Mouse (Mus musculus): ENCODE data around the gene Hpn. TPM values are rescaled to one million over a fixed set of nuclear protein-coding genes. Genes with fewer than 3 reads are reported as not detected.

The Hpn gene
- total RNA-seq, 2 experiments from 2014 or later = 2.0 to 3.3 TPM

DNA sequence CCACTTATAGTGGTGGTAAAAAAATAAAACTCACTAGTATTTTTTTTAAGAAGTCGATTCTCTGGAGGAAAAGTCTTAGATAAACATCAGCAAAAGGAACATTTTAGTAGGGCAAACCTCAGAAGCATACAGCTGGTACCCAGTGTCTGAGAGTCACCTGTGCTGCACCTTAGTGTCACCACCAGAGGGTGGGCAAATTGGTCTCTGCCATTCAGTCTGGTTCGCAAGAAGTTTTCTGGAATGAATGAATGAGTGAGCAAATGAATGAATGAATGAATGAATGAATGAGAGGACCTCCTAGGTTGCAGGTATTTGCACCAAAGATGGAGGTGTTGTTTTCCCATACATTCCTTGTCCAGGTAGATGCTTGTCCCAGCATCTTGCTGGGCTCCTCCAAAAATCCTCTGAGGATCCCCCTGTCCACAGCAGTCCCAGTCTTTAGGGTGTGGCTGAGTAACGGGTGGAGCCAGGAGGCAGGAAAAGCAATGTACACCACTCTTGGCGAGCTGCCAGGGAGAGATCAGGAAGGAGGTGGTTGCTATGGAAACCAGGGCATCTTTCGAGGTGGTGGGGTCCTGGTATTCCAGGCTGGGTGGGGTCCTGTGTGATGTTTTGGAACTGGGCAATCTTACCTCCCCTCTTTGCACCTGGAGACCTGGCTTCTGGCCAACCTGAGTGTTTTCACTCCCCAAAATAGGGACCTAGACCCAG lies 65.8 kb downstream of the Hpn start:
- peak; percentile 65 for DNase-seq (ENCODE audit: low spot score in 2 of 2)
- intact Hi-C loops (cut with DNase I) = no loop called here

Other genes starting within 250 kb of the Hpn start
- not detected for gene Cd22, start 234.9 kb downstream of the Hpn start, total RNA-seq (2021)
- 100 to 1,000 TPM; 112 to 195 TPM for gene Mag, start 200.4 kb downstream of the Hpn start, total RNA-seq (2021)
- gene Hamp2, start 190.6 kb downstream of the Hpn start, total RNA-seq (2021) = not detected
- not detected for gene Hamp, start 171.3 kb downstream of the Hpn start, total RNA-seq (2021)
- gene Usf2, start 158.5 kb downstream of the Hpn start, total RNA-seq (2021) = 100 to 1,000 TPM; 113 to 115 TPM
- 10 to 100 TPM; 11.9 to 13.0 TPM for gene Lsr, start 141.8 kb downstream of the Hpn start, total RNA-seq (2021)
- gene Fam187b, start 141.5 kb downstream of the Hpn start, total RNA-seq (2021) = under 1 TPM; 0.18 to 0.27 TPM
- 10 to 100 TPM; 36.3 to 37.2 TPM for gene Fxyd5, start 72.8 kb downstream of the Hpn start, total RNA-seq (2021)
- 100 to 1,000 TPM; 326 to 365 TPM for gene Fxyd7, start 63.8 kb downstream of the Hpn start, total RNA-seq (2021)
- 10 to 100 TPM; 46.1 to 47.7 TPM for gene Fxyd1, start 58.1 kb downstream of the Hpn start, total RNA-seq (2021)
- 10 to 100 TPM; 16.2 to 17.5 TPM for gene Lgi4, start 55.9 kb downstream of the Hpn start, total RNA-seq (2021)
- not detected for gene Fxyd3, start 38.6 kb downstream of the Hpn start, total RNA-seq (2021)
- 100 to 1,000 TPM; 359 to 374 TPM for gene Scn1b, start 11.7 kb upstream of the Hpn start, total RNA-seq (2021)
- gene Gramd1a, start 40.6 kb upstream of the Hpn start, total RNA-seq (2021) = 100 to 1,000 TPM; 111 to 121 TPM
- gene Scgb2b2, start 175.2 kb upstream of the Hpn start, total RNA-seq (2021) = not detected
- not detected for gene Scgb1b2, start 176.5 kb upstream of the Hpn start, total RNA-seq (2021)
- gene Scgb2b3, start 246.8 kb upstream of the Hpn start, total RNA-seq (2021) = not detected